Mouse (Mus musculus): Measurements from ENCODE around the gene Map3k6. TPM values are rescaled to one million over a fixed set of nuclear protein-coding genes. Genes with fewer than 3 reads are reported as not detected.

Gene Map3k6
- total RNA-seq, 2 experiments from 2014 or later: 22.5 to 30.1 TPM

DNA sequence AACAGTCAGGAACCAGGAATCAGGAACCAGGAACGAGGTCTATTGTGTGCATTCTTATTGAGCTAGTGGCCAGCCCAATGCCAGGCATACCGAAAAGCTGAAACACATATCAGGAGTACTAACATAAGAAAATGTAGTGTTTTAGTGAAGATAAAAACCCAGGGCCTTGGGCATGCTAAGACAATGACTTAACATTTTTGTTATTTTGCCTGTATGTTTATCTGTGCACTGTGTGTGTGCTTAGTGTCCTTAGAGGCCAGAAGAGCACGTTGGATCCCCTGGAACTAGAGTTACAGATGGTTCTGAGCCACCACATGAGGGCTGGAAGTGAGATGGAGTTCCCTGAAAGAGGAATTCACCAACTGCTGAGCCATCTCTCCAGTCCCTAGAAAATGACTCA lies 44.7 kb downstream of the Map3k6 start:
- no peak for DNase-seq

DNA sequence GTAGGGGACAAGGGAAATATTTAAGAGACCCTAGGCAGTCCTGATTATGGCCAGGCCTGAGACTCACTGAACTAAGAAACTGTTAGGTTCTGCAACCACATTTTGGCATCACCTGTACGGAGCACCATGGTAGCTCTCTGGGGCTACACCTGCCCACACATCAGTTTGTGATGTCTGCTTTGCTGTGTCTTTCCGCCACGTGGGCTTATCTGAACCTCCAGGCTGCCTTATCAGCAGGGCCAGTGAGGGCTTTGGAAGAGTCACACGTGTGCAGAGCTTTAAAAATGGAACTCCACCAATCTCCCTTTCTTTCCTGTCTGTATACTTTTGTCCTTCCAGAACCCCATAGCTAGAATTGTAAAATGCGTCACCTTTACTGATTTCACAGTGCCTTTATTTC lies 45.3 kb downstream of the Map3k6 start:
- no peak for DNase-seq

DNA sequence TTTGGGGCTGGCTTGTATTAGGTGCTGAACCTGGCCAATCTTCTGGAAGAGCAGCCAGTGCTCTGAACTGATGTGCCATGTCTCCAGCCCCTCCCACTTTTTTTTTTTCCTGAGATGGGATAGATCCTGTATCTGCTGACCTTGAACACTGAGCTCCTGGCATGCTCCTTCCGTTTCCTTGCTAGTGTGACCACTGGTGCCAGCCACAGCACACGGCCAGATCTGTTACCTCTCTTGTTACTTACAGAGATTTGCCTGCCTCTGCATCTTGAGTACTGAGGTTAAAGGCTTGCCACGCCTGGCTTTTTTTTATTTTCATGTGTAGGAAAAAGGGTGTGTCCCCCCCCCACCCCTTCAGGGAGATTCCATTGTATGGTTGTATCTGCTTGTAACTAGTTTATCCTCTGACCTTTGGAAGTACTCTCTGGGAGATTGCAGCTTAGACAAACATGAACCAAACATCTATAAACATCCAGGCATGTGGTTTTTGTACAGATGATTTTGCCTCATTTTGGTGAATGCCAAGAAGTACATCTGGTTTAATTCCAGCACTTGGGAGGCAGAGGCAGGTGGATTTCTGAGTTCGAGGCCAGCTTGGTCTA lies 46.0 kb downstream of the Map3k6 start:
- no peak for DNase-seq

DNA sequence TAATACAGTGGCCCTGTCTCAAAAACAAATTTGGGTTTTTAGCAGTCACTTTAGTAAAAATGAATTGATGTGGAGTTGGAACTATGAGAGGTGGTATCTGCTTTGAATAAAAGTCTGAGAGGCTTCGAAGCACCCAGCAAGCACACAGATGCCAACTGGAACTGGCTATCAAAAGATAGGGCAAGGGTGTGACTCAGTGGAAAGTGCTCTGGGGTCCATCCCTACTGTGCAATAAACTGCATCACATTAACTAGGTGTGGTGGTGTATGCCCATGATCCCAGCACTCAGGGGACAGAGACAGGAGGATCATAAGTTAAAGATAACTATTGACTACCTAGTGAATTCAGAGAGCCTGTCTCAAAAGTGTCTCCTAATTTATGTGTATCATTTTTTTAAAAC lies 50.6 kb downstream of the Map3k6 start:
- no peak for DNase-seq

DNA sequence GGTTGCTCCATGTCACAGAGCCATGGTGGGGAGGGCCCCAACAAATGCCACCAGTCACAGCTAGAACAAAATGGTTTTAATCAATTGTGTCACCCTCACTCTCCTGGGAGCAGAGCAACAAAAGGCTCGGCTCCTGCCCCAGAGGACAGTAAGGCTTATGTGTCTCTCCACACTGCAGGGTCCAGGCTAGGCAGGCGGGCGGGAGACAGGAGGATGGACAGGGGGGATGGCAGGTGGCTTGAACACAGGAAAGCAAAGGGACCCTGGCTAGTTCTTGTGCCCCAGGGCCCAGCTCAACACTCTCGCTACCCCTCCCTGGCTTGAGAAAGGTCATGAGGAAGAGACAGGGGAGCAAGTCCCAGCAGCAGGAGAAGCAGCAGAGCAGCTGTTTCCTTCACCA lies 51.8 kb downstream of the Map3k6 start:
- no peak for DNase-seq

DNA sequence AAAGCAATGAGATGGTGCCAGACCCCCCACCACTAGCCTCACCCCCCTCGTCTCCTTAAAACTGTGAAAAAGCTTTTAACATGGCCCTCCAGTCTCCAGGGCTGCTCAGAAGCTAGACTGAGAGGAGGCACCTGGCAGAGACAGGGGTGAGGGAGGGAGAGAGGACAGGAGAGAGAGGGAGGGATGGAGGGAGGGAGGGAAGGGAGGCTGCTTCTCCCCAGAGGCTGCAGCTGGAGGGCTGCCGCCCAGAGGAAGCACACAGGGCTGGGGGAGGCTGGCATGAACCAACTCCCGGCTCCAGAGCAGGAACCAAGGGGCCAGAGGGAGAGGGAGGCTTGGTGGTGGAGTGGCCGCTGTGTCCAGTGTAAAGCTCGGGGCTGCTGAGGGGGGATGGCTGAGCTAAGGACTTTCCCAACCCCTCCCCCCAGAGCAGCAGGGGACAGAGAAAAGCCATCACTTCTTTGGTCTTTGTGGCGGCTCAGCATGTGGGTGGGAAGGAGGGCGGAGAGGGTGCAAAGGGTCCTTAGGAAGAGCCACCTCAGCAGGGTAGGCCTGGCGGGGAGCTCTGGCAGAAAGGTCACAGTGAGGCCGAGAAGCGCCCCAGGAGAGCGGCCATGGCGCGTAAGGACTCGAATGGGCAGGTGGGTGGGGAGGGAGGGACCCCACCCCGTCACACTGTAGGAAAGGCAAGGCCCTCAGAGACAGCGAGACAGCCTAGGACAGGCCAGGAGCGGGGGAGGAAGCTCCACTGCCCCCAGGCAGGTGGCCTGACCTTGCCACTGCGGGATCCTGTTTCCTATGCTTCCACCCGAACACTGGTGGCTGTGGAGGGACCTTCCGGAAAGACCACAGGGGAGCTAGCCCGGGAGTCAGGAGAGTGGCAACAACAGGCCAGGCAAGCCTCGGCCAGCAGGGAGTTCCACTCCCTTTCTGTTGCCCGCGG lies 52.6 kb downstream of the Map3k6 start:
- DNase-seq: no peak

DNA sequence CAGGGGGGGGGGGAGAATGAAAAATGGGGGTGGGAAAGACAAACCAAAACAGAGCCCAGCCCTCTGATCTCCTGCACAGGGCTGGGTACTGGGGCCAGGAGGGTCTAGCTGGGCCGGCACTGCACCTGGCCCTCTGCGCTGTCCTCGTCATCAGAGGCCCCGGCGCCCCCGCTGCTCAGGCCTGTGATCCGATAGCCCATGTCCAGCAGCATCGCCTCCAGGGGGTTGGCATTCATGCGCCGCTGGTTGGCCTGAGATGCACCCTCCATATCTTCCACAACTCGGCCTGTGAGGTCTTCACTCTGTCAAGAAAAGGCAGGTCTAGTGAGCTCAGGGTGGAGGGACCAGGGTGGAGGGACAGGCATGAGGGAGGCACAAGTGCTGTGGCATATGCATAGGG lies 53.5 kb downstream of the Map3k6 start:
- DNase-seq: no peak

DNA sequence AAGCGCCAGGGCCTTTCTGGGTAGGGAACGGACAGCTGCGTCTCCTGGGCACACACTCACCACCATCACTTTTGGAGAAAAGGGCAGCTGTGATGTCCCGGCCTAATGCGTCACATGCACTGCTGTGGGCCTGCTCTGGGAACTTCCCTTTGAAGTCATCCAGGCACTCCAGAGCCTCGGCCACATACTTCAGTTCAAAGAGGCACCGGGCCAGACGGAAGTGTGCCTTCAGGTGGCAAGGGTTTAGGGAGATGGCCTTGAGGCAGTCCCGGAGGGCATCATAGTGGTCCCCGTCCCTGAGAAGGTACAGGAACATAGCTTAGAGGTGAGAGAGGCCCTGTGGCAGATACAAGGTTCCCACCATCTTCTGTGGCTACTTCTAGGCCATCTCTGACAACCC lies 56.7 kb downstream of the Map3k6 start:
- no peak for DNase-seq

DNA sequence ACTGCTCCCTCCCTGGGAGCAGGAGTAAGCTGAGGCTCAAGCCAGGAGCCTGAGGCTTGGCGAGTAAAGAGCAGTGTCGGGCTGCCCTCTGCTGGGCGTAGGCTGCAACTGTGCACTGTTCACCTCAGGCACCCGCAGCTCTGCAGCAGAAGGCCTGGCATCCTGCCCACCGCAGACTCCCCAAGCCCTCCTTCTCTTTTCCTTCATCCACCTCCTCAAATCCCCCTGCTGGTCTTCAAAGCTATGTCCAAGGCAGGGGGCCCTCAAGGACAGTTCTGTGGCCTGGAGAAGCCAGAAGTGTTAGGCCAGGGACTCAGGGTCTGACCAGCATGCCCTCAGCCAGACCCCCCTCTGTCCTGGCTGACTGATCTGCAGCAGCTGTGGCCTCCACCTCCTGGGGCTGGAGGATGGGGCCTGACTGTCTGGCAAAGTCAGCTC lies 57.2 kb downstream of the Map3k6 start:
- peak; percentile 81 to 87 for DNase-seq

DNA sequence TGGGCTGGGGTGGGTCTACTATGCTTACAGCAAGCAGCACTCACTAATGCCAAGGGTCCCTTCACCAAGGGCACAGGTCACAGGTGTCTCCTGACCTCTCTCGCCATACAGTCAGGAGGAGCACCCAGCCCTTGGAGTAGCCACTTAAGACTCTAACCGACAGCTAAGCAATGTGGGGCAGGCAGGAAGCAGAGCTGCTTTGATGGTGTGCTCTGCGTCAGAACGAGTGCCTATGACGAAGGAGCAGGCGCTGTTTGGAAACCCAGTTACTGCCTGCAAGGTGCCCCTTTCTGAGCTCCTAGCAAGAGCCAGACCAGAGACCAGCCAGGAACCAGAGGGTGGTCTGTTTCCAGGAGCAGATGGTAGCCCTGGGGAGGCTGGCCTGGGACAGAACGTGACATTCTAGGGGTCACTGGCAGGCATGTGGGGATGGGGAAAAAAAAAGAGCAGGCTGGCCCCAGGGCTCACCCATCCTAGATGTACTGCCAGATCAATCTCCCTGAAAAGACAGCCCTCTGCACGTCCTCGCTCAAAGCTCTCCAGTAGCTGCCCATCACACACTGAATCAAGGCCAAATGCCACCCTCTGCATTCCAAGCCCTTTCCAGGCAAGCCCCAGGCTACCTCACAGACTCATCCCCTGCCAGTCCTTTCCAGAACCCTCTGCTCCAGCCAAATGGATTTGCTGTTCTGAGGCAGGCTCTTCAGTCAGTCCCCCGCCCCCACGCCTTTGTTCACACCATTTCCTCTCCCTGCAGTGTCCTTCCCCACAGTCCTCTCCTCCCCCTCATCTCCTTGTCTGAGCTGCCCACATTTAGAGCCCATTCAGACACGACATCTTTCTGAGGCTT lies 58.1 kb downstream of the Map3k6 start:
- DNase-seq: peak in 1 of 2 experiments; percentile 42

DNA sequence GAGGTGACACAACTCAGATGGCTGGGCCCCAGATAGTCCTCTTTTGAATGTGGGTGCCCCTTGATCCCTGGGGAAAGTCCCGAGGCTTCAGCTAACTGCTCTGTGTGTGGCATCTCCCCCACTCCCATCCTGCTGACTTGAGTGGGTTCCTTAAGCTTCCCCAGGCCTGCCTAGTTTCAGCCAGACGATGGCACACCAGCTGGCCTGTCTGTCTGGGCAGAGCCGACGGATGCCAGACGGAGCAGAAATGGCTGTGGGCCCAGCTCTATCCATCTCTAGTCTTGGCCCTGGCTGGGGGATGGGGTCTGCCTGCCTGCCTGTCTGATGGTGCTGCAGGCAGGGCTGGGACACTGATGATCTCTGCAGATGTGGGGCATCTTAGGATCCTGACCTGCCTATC lies 59.1 kb downstream of the Map3k6 start:
- DNase-seq: no peak

DNA sequence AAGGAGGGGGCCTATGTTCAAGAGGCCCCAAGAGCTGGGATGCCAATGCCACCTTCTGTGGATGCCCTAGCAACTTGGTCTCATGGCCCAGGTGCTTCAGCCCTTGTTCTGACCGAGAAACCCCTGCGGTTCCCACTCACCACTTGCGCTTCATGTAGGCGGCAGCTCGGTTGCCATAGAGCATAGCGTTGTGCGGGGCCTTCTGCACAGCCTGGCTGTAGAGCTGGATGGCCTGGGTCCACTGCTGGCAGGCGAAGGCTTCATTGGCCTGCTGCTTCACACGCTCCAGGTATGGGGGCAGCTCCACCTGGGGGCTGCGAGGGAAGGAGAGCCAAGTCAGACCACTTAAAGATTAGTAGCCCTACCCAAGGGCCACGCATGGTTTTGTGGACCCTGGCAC lies 59.8 kb downstream of the Map3k6 start:
- no peak for DNase-seq

DNA sequence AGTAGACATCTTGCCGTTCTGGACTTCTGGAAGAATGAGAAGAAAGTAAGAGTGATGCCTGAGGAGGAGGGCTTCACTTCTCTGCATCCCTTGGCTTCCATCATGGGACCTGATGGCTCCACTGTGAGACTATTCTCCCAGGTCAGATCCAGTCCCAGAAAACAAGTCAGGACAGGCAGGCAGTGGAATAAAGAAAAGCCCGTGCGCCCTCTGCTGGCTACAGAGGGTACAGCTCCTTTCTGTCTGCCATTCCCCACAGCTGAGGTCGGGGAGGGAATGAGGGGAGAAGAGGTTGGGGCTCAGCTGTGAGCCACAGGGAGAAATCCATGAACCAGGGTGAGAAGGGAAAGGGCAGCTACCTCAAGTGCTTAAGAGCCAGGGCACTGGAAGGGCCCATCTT lies 61.2 kb downstream of the Map3k6 start:
- peak; percentile 52 to 86 for DNase-seq

Small RNA genes within 50 kb of the gene (microRNA-seq; reads per million reads assigned to microRNA genes)
- 0 to 0.38 reads per million in 2 experiments for gene Mir7017

Other genes starting within 250 kb of the Map3k6 start
- gene Ahdc1, start 229.6 kb upstream of the Map3k6 start, total RNA-seq (2021): 10 to 100 TPM; 36.3 to 38.5 TPM
- 10 to 100 TPM; 77.8 to 88.8 TPM for gene Wasf2, start 110.3 kb upstream of the Map3k6 start, total RNA-seq (2021)
- gene Cd164l2, start 28.7 kb upstream of the Map3k6 start, total RNA-seq (2021): not detected
- not detected for gene Gpr3, start 28.3 kb upstream of the Map3k6 start, total RNA-seq (2021)
- under 1 TPM; 0.22 to 0.72 TPM for gene Sytl1, start 22.3 kb downstream of the Map3k6 start, total RNA-seq (2021)
- 10 to 100 TPM; 32.7 to 34.6 TPM for gene Tmem222, start 37.0 kb downstream of the Map3k6 start, total RNA-seq (2021)
- 10 to 100 TPM; 71.9 to 73.6 TPM for gene Wdtc1, start 112.7 kb downstream of the Map3k6 start, total RNA-seq (2021)
- 10 to 100 TPM; 17.6 to 19.6 TPM for gene Slc9a1, start 128.9 kb downstream of the Map3k6 start, total RNA-seq (2021)
- gene Tent5b, start 239.3 kb downstream of the Map3k6 start, total RNA-seq (2021): 1 to 10 TPM; 2.0 to 3.5 TPM

Measured in heart, adult 18-20 months (tissue).